Mouse (Mus musculus): ENCODE measurements around the gene Ctsl. TPM values are rescaled to one million over a fixed set of nuclear protein-coding genes. Genes with fewer than 3 reads are reported as not detected.
A peak's percentile ranks its signal among the peaks of the same experiment; 100 is the strongest.

Ctsl gene
- polyA plus RNA-seq, 1 experiment from 2014 or later, result 269 TPM

GRCm38 (mm10) chr13:64380251-64380650, 9.6 kb upstream of the Ctsl start:
- Histone ChIP-seq H3K9ac (replicated peaks; ENCODE audit: low read depth) (no peak overlapping the region), H3K4me1 (ENCODE audit: insufficient read depth, low read depth, low read length) (no peaks in the 10 kb centered on the region), H3K9me3 (ENCODE audit: low read length) (no peaks in the 10 kb centered on the region), H3K36me3 (ENCODE audit: insufficient read depth, low read length) (no peaks in the 10 kb centered on the region), H3K4me2 (replicated peaks; ENCODE audit: low read depth, low read length) (no peak overlapping the region), H3K4me3 (ENCODE audit: low read depth, low read length) (no peak overlapping the region), H3K27me3 (replicated peaks; ENCODE audit: insufficient read depth, low read length) (no peaks in the 10 kb centered on the region), H3K27ac (ENCODE audit: low read length) (no peak overlapping the region)
- TF ChIP-seq EP300 (IDR thresholded peaks at IDR 0.05) (no peak), CTCF (IDR thresholded peaks at IDR 0.05) (no peak)
- ATAC-seq (no peak), DNase-seq (ENCODE audit: low spot score) (no peak)
- WGBS, result 94% methylated on average over 2 of the region's 2 CpGs

GRCm38 (mm10) chr13:64378601-64379000, 7.9 kb upstream of the Ctsl start:
- Histone ChIP-seq H3K9ac (replicated peaks; ENCODE audit: low read depth) (no peak overlapping the region), H3K4me1 (ENCODE audit: insufficient read depth, low read depth, low read length) (no peaks in the 10 kb centered on the region), H3K9me3 (ENCODE audit: low read length) (no peaks in the 10 kb centered on the region), H3K27me3 (replicated peaks; ENCODE audit: insufficient read depth, low read length) (no peaks in the 10 kb centered on the region), H3K4me3 (ENCODE audit: low read depth, low read length) (no peak overlapping the region), H3K4me2 (replicated peaks; ENCODE audit: low read depth, low read length) (no peak overlapping the region), H3K27ac (ENCODE audit: low read length) (no peak overlapping the region), H3K36me3 (ENCODE audit: insufficient read depth, low read length) (no peaks in the 10 kb centered on the region)
- 84% methylated on average over 4 of the region's 4 CpGs for WGBS
- ATAC-seq, result no peak
- TF ChIP-seq CTCF (IDR thresholded peaks at IDR 0.05) (no peak), EP300 (IDR thresholded peaks at IDR 0.05) (no peak)
- DNase-seq (ENCODE audit: low spot score), result no peak

GRCm38 (mm10) chr13:64376472-64376871, 5.8 kb upstream of the Ctsl start:
- Histone ChIP-seq H3K4me2 (replicated peaks; ENCODE audit: low read depth, low read length) (no peak overlapping the region), H3K27ac (ENCODE audit: low read length) (no peak overlapping the region), H3K36me3 (ENCODE audit: insufficient read depth, low read length) (no peaks in the 10 kb centered on the region), H3K4me1 (ENCODE audit: insufficient read depth, low read depth, low read length) (no peaks in the 10 kb centered on the region), H3K4me3 (ENCODE audit: low read depth, low read length) (no peak overlapping the region), H3K9ac (replicated peaks; ENCODE audit: low read depth) (no peak overlapping the region), H3K27me3 (replicated peaks; ENCODE audit: insufficient read depth, low read length) (no peaks in the 10 kb centered on the region), H3K9me3 (ENCODE audit: low read length) (no peaks in the 10 kb centered on the region)
- TF ChIP-seq EP300 (IDR thresholded peaks at IDR 0.05) (no peak), CTCF (IDR thresholded peaks at IDR 0.05) (no peak)
- no peak for DNase-seq (ENCODE audit: low spot score)
- 91% methylated on average over 2 of the region's 2 CpGs for WGBS
- no peak for ATAC-seq

GRCm38 (mm10) chr13:64375160-64375559, 4.5 kb upstream of the Ctsl start:
- Histone ChIP-seq H3K4me1 (ENCODE audit: insufficient read depth, low read depth, low read length) (no peaks in the 10 kb centered on the region), H3K4me3 (ENCODE audit: low read depth, low read length) (no peak overlapping the region), H3K4me2 (replicated peaks; ENCODE audit: low read depth, low read length) (no peak overlapping the region), H3K27ac (ENCODE audit: low read length) (no peak overlapping the region), H3K36me3 (ENCODE audit: insufficient read depth, low read length) (no peaks in the 10 kb centered on the region), H3K9me3 (ENCODE audit: low read length) (no peaks in the 10 kb centered on the region), H3K27me3 (replicated peaks; ENCODE audit: insufficient read depth, low read length) (no peaks in the 10 kb centered on the region), H3K9ac (replicated peaks; ENCODE audit: low read depth) (no peak overlapping the region)
- TF ChIP-seq EP300 (IDR thresholded peaks at IDR 0.05), result no peak
- DNase-seq (ENCODE audit: low spot score) (no peak), ATAC-seq (no peak)
- 30% methylated on average over 7 of the region's 7 CpGs for WGBS

- no peak for TF ChIP-seq EP300 (IDR thresholded peaks at IDR 0.05)
- no peak for TF ChIP-seq CTCF (IDR thresholded peaks at IDR 0.05)
- Histone ChIP-seq H3K4me3 (ENCODE audit: low read depth, low read length) (no peak overlapping the region), H3K4me2 (replicated peaks; ENCODE audit: low read depth, low read length) (no peak overlapping the region), H3K27ac (ENCODE audit: low read length) (no peak overlapping the region), H3K9ac (replicated peaks; ENCODE audit: low read depth) (no peak overlapping the region), H3K27me3 (replicated peaks; ENCODE audit: insufficient read depth, low read length) (no peaks in the 10 kb centered on the region), H3K36me3 (ENCODE audit: insufficient read depth, low read length) (no peaks in the 10 kb centered on the region), H3K4me1 (ENCODE audit: insufficient read depth, low read depth, low read length) (no peaks in the 10 kb centered on the region), H3K9me3 (ENCODE audit: low read length) (no peaks in the 10 kb centered on the region)
- DNase-seq (ENCODE audit: low spot score), result peak; percentile 28
- 0% methylated on average over 1 of the region's 1 CpGs for WGBS
- no peak for ATAC-seq
Observed at GRCm38 (mm10) chr13:64373695-64374094, 3.0 kb upstream of the Ctsl start.

GRCm38 (mm10) chr13:64369805-64370172, 901 bp downstream of the Ctsl start:
- Histone ChIP-seq H3K27me3 (replicated peaks; ENCODE audit: insufficient read depth, low read length) (no peaks in the 10 kb centered on the region), H3K36me3 (ENCODE audit: insufficient read depth, low read length) (peaks cover 14% of the 10 kb centered on the region), H3K4me1 (ENCODE audit: insufficient read depth, low read depth, low read length) (no peaks in the 10 kb centered on the region), H3K4me3 (ENCODE audit: low read depth, low read length) (peak overlapping the region; percentile 91), H3K9me3 (ENCODE audit: low read length) (no peaks in the 10 kb centered on the region), H3K4me2 (replicated peaks; ENCODE audit: low read depth, low read length) (peak overlapping the region; percentile 65), H3K27ac (ENCODE audit: low read length) (peak overlapping the region; percentile 65; the same call in 1 of the 2 replicates), H3K9ac (replicated peaks; ENCODE audit: low read depth) (peak overlapping the region; percentile 87)
- peak; percentile 52 for ATAC-seq
- DNase-seq (ENCODE audit: low spot score), result peak; percentile 19
- TF ChIP-seq EP300 (IDR thresholded peaks at IDR 0.05) (no peak), CTCF (IDR thresholded peaks at IDR 0.05) (no peak)
- WGBS, result 2% methylated on average over 29 of the region's 29 CpGs

- Histone ChIP-seq H3K27ac (ENCODE audit: low read length) (no peak overlapping the region), H3K9ac (replicated peaks; ENCODE audit: low read depth) (no peak overlapping the region), H3K4me2 (replicated peaks; ENCODE audit: low read depth, low read length) (peak overlapping the region; percentile 65), H3K9me3 (ENCODE audit: low read length) (no peaks in the 10 kb centered on the region), H3K27me3 (replicated peaks; ENCODE audit: insufficient read depth, low read length) (no peaks in the 10 kb centered on the region), H3K4me1 (ENCODE audit: insufficient read depth, low read depth, low read length) (no peaks in the 10 kb centered on the region), H3K36me3 (ENCODE audit: insufficient read depth, low read length) (peaks cover 14% of the 10 kb centered on the region), H3K4me3 (ENCODE audit: low read depth, low read length) (peak overlapping the region; percentile 91; the same call in 1 of the 2 replicates)
- WGBS, result 96% methylated on average over 1 of the region's 1 CpGs
- TF ChIP-seq EP300 (IDR thresholded peaks at IDR 0.05) (no peak), CTCF (IDR thresholded peaks at IDR 0.05) (no peak)
- ATAC-seq, result no peak
- DNase-seq (ENCODE audit: low spot score), result no peak
Observed at GRCm38 (mm10) chr13:64368596-64368995, 2.1 kb downstream of the Ctsl start.

Data from lung, postnatal 0 days (tissue).